Mouse (Mus musculus) hindbrain, embryonic 10.5 days (tissue): ENCODE measurements around the gene Cdc5l. TPM values are rescaled to one million over a fixed set of nuclear protein-coding genes. Genes with fewer than 3 reads are reported as not detected.
"Not testable (repeated sequence)": the region's sequence is repeated elsewhere in the genome, so short reads cannot be mapped to it uniquely, and the experiment has no call there.

Source experiments
- DNase-seq: peaks from one replicate; pipeline ENCODE4 v3.0.0-alpha.2; 2017; ENCODE audit warnings: low spot score
- H3K27ac ChIP-seq: fragments of 300-500 bp; sonication (generic); 2 replicates; pipeline ENCODE4 v1.5.1; 2016; ENCODE audit warnings: mild to moderate bottlenecking, moderate library complexity
- H3K27me3 ChIP-seq: fragments of 300-500 bp; sonication (generic); 2 replicates; pipeline ENCODE4 v1.6.1; 2016; ENCODE audit warnings: mild to moderate bottlenecking; ENCODE audit not compliant: poor library complexity, insufficient read depth, severe bottlenecking
- H3K36me3 ChIP-seq: fragments of 300-500 bp; sonication (generic); 2 replicates; pipeline ENCODE4 v1.6.1; 2016; ENCODE audit warnings: mild to moderate bottlenecking, moderate library complexity
- H3K4me1 ChIP-seq: fragments of 300-500 bp; sonication (generic); replicated peaks from 2 replicates; pipeline ENCODE4 v1.6.1; 2016; ENCODE audit warnings: mild to moderate bottlenecking
- H3K4me3 ChIP-seq: fragments of 300-500 bp; sonication (generic); 2 replicates; pipeline ENCODE4 v1.5.1; 2016; ENCODE audit warnings: mild to moderate bottlenecking, moderate library complexity
- H3K9me3 ChIP-seq: fragments of 300-500 bp; sonication (generic); 2 replicates; pipeline ENCODE4 v1.6.1; 2016; ENCODE audit warnings: mild to moderate bottlenecking, moderate library complexity
- WGBS: fragments of 180-500 bp; shearing (Covaris S2); methylation state at CpG from one replicate; pipeline ENCODE4 v1.1.7; 2016; 5-methylcytosine and 5-hydroxymethylcytosine counted together
- polyA plus RNA-seq: library from polyadenylated mRNA; unstranded; fragments of >200 nt; fragmentation: Nextera tagmentation; extraction: Ambion mirVana; gene quantifications from 2 replicates; pipeline ENCODE4 v1.2.1, GENCODE M21; 2016

The Cdc5l gene
- polyA plus RNA-seq, 1 experiment from 2014 or later: 54.8 TPM

GRCm38 (mm10) chr17:45458516-45458915 lies 25.0 kb upstream of the Cdc5l start:
- Histone ChIP-seq H3K9me3 (no peaks in the 10 kb centered on the region), H3K27ac (peak overlapping the region; percentile 35; the same call in 1 of the 2 replicates), H3K27me3 (no peaks in the 10 kb centered on the region), H3K4me1 (peaks cover 13% of the 10 kb centered on the region), H3K4me3 (no peak overlapping the region), H3K36me3 (no peaks in the 10 kb centered on the region)
- WGBS: 76% methylated on average over 4 of the region's 4 CpGs
- DNase-seq: no peak

- Histone ChIP-seq H3K27me3 (no peaks in the 10 kb centered on the region), H3K4me1 (peaks cover 13% of the 10 kb centered on the region), H3K27ac (no peak overlapping the region), H3K9me3 (no peaks in the 10 kb centered on the region), H3K36me3 (no peaks in the 10 kb centered on the region), H3K4me3 (no peak overlapping the region)
- no peak for DNase-seq
- WGBS: 90% methylated on average over 5 of the region's 5 CpGs
Measured at GRCm38 (mm10) chr17:45457487-45457886, 23.9 kb upstream of the Cdc5l start.

- WGBS: 44% methylated on average over 13 of the region's 13 CpGs
- peak overlapping the region; percentile 74 for H3K27ac ChIP-seq
- H3K9me3 ChIP-seq: no peaks in the 10 kb centered on the region
- no peaks in the 10 kb centered on the region for H3K27me3 ChIP-seq
- no peak overlapping the region for H3K4me3 ChIP-seq
- peaks cover 13% of the 10 kb centered on the region for H3K4me1 ChIP-seq
- H3K36me3 ChIP-seq: no peaks in the 10 kb centered on the region
- no peak for DNase-seq
Measured at GRCm38 (mm10) chr17:45456260-45457152, 23.0 kb upstream of the Cdc5l start.

- not testable (repeated sequence) for H3K27me3 ChIP-seq, DNase-seq, H3K36me3 ChIP-seq, H3K27ac ChIP-seq, H3K9me3 ChIP-seq, H3K4me3 ChIP-seq
- 89% methylated on average over 9 of the region's 9 CpGs for WGBS
- peaks cover 13% of the 10 kb centered on the region for H3K4me1 ChIP-seq
Measured at GRCm38 (mm10) chr17:45455783-45456182, 22.2 kb upstream of the Cdc5l start.

- Histone ChIP-seq H3K27me3 (no peaks in the 10 kb centered on the region), H3K4me1 (peaks cover 13% of the 10 kb centered on the region), H3K4me3 (no peak overlapping the region), H3K27ac (no peak overlapping the region), H3K36me3 (no peaks in the 10 kb centered on the region), H3K9me3 (no peaks in the 10 kb centered on the region)
- DNase-seq: no peak
- 86% methylated on average over 2 of the region's 2 CpGs for WGBS
Measured at GRCm38 (mm10) chr17:45454794-45455193, 21.3 kb upstream of the Cdc5l start.

- H3K4me3 ChIP-seq: no peak overlapping the region
- 90% methylated on average over 1 of the region's 1 CpGs for WGBS
- no peaks in the 10 kb centered on the region for H3K9me3 ChIP-seq
- H3K27ac ChIP-seq: no peak overlapping the region
- peaks cover 12% of the 10 kb centered on the region for H3K4me1 ChIP-seq
- H3K36me3 ChIP-seq: peaks cover 6% of the 10 kb centered on the region
- no peak for DNase-seq
- H3K27me3 ChIP-seq: no peaks in the 10 kb centered on the region
Measured at GRCm38 (mm10) chr17:45452271-45452670, 18.7 kb upstream of the Cdc5l start.

- no peak for DNase-seq
- WGBS: 95% methylated on average over 6 of the region's 6 CpGs
- H3K27me3 ChIP-seq: no peaks in the 10 kb centered on the region
- H3K4me3 ChIP-seq: no peak overlapping the region
- no peak overlapping the region for H3K27ac ChIP-seq
- H3K9me3 ChIP-seq: no peaks in the 10 kb centered on the region
- H3K36me3 ChIP-seq: peaks cover 11% of the 10 kb centered on the region
- H3K4me1 ChIP-seq: no peaks in the 10 kb centered on the region
Measured at GRCm38 (mm10) chr17:45450153-45450552, 16.6 kb upstream of the Cdc5l start.

- H3K27ac ChIP-seq: no peak overlapping the region
- no peak overlapping the region for H3K4me3 ChIP-seq
- WGBS: 94% methylated on average over 8 of the region's 8 CpGs
- H3K36me3 ChIP-seq: peaks cover 11% of the 10 kb centered on the region
- H3K27me3 ChIP-seq: no peaks in the 10 kb centered on the region
- no peak for DNase-seq
- H3K9me3 ChIP-seq: no peaks in the 10 kb centered on the region
- no peaks in the 10 kb centered on the region for H3K4me1 ChIP-seq
Measured at GRCm38 (mm10) chr17:45449586-45449985, 16.0 kb upstream of the Cdc5l start.

GRCm38 (mm10) chr17:45447063-45447462 lies 13.5 kb upstream of the Cdc5l start:
- H3K9me3 ChIP-seq: no peaks in the 10 kb centered on the region
- peaks cover 24% of the 10 kb centered on the region for H3K36me3 ChIP-seq
- H3K4me3 ChIP-seq: no peak overlapping the region
- 93% methylated on average over 2 of the region's 2 CpGs for WGBS
- no peaks in the 10 kb centered on the region for H3K27me3 ChIP-seq
- no peaks in the 10 kb centered on the region for H3K4me1 ChIP-seq
- H3K27ac ChIP-seq: no peak overlapping the region
- no peak for DNase-seq

GRCm38 (mm10) chr17:45445923-45446322 lies 12.4 kb upstream of the Cdc5l start:
- Histone ChIP-seq H3K36me3 (peaks cover 31% of the 10 kb centered on the region), H3K27ac (no peak overlapping the region), H3K4me3 (no peak overlapping the region), H3K4me1 (no peaks in the 10 kb centered on the region), H3K27me3 (no peaks in the 10 kb centered on the region), H3K9me3 (no peaks in the 10 kb centered on the region)
- 89% methylated on average over 4 of the region's 4 CpGs for WGBS
- DNase-seq: no peak

- peak overlapping the region; percentile 97 for H3K4me3 ChIP-seq
- H3K4me1 ChIP-seq: peaks cover 25% of the 10 kb centered on the region
- no peaks in the 10 kb centered on the region for H3K27me3 ChIP-seq
- peak overlapping the region; percentile 94 for H3K27ac ChIP-seq
- H3K9me3 ChIP-seq: no peaks in the 10 kb centered on the region
- DNase-seq: no peak
- peaks cover 21% of the 10 kb centered on the region for H3K36me3 ChIP-seq
- 11% methylated on average over 12 of the region's 12 CpGs for WGBS
Measured at GRCm38 (mm10) chr17:45434262-45434590, 689 bp upstream of the Cdc5l start.

GRCm38 (mm10) chr17:45432706-45433398 lies 685 bp downstream of the Cdc5l start:
- WGBS: 2% methylated on average over 62 of the region's 62 CpGs
- Histone ChIP-seq H3K4me1 (peaks cover 25% of the 10 kb centered on the region), H3K27me3 (no peaks in the 10 kb centered on the region), H3K4me3 (peak overlapping the region; percentile 97), H3K36me3 (peaks cover 20% of the 10 kb centered on the region), H3K9me3 (no peaks in the 10 kb centered on the region), H3K27ac (peak overlapping the region; percentile 94)
- DNase-seq: no peak

GRCm38 (mm10) chr17:45432007-45432406 lies 1.5 kb downstream of the Cdc5l start:
- Histone ChIP-seq H3K9me3 (no peaks in the 10 kb centered on the region), H3K4me1 (peaks cover 25% of the 10 kb centered on the region), H3K27me3 (no peaks in the 10 kb centered on the region), H3K36me3 (peaks cover 20% of the 10 kb centered on the region), H3K27ac (no peak overlapping the region), H3K4me3 (peak overlapping the region; percentile 97)
- no peak for DNase-seq
- 88% methylated on average over 3 of the region's 3 CpGs for WGBS
